Mouse (Mus musculus) kidney, adult 2 months (tissue): ENCODE data around the gene Naa30. TPM values are rescaled to one million over a fixed set of nuclear protein-coding genes. Genes with fewer than 3 reads are reported as not detected.

ENCODE experiments used
- DNase-seq: peaks from one replicate; pipeline ENCODE4 v3.0.0; 2021
- H3K27ac ChIP-seq: fragments of 200-500 bp; 2 replicates; pipeline ENCODE4 v1.5.1; 2012; ENCODE audit warnings: low read depth, low read length, control low read depth, inconsistent platforms; ENCODE audit not compliant: insufficient read depth
- H3K27me3 ChIP-seq: fragments of 200-500 bp; replicated peaks from 2 replicates; pipeline ENCODE4 v1.6.1; 2012; ENCODE audit warnings: mild to moderate bottlenecking, moderate library complexity, low read length, inconsistent platforms; ENCODE audit not compliant: control insufficient read depth, insufficient read depth
- H3K36me3 ChIP-seq: fragments of 200-500 bp; 2 replicates; pipeline ENCODE4 v1.6.1; 2012; ENCODE audit warnings: mild to moderate bottlenecking, moderate library complexity, low read length, inconsistent platforms; ENCODE audit not compliant: control insufficient read depth, insufficient read depth
- H3K4me1 ChIP-seq: fragments of 200-500 bp; 2 replicates; pipeline ENCODE4 v1.6.1; 2011; ENCODE audit warnings: low read length; ENCODE audit not compliant: control insufficient read depth, insufficient read depth
- H3K4me3 ChIP-seq: fragments of 200-500 bp; 2 replicates; pipeline ENCODE4 v1.5.1; 2011; ENCODE audit warnings: mild to moderate bottlenecking, low read depth, low read length, control low read depth; ENCODE audit not compliant: insufficient read depth
- CTCF ChIP-seq: fragments of 200-500 bp; conservative IDR thresholded peaks from 2 replicates; pipeline ENCODE4 v1.5.1; 2011; ENCODE audit warnings: low read depth, mild to moderate bottlenecking, control low read depth, low read length, moderate library complexity, mixed read lengths; ENCODE audit not compliant: insufficient read depth, insufficient read length
- POLR2A ChIP-seq: fragments of 200-500 bp; IDR thresholded peaks from one replicate; pipeline ENCODE4 v1.6.1; 2011; ENCODE audit warnings: low read depth, low read length, control low read depth
- WGBS: fragments of 180-500 bp; shearing (Covaris S2); methylation state at CpG from one replicate; pipeline ENCODE4 v1.1.7; 2018; 5-methylcytosine and 5-hydroxymethylcytosine counted together
- polyA plus RNA-seq: library from polyadenylated mRNA; depleted of rRNA; stranded (reverse); fragments of >200 nt; gene quantifications from 2 replicates; pipeline ENCODE4 v1.2.3, GENCODE M21; 2012

Naa30 gene
- polyA plus RNA-seq, 1 experiment = 8.8 TPM

- no peaks in the 10 kb centered on the region for H3K27me3 ChIP-seq
- no peaks in the 10 kb centered on the region for H3K4me1 ChIP-seq
- no peak for TF ChIP-seq POLR2A
- no peak for TF ChIP-seq CTCF
- H3K4me3 ChIP-seq = no peak overlapping the region
- 55% methylated on average over 5 of the region's 5 CpGs for WGBS
- no peak overlapping the region for H3K27ac ChIP-seq
- DNase-seq = no peak
- H3K36me3 ChIP-seq = no peaks in the 10 kb centered on the region
Measured at GRCm38 (mm10) chr14:49155572-49155971, 16.5 kb upstream of the Naa30 start.

- no peak overlapping the region for H3K4me3 ChIP-seq
- H3K36me3 ChIP-seq = no peaks in the 10 kb centered on the region
- DNase-seq = no peak
- no peaks in the 10 kb centered on the region for H3K27me3 ChIP-seq
- no peaks in the 10 kb centered on the region for H3K4me1 ChIP-seq
- TF ChIP-seq CTCF (no peak), POLR2A (no peak)
- H3K27ac ChIP-seq = no peak overlapping the region
- 78% methylated on average over 16 of the region's 16 CpGs for WGBS
Measured at GRCm38 (mm10) chr14:49158143-49158925, 13.7 kb upstream of the Naa30 start.

GRCm38 (mm10) chr14:49171286-49171685 lies 740 bp upstream of the Naa30 start:
- peaks cover 11% of the 10 kb centered on the region; the same call in 1 of the 2 replicates for H3K4me1 ChIP-seq
- no peak for TF ChIP-seq CTCF
- TF ChIP-seq POLR2A = no peak
- peak; percentile 47 for DNase-seq
- no peaks in the 10 kb centered on the region for H3K27me3 ChIP-seq
- 22% methylated on average over 8 of the region's 8 CpGs for WGBS
- peak overlapping the region; percentile 99 for H3K4me3 ChIP-seq
- H3K27ac ChIP-seq = peak overlapping the region; percentile 43
- H3K36me3 ChIP-seq = no peaks in the 10 kb centered on the region

- H3K27ac ChIP-seq = peak overlapping the region; percentile 56; the same call in 1 of the 2 replicates
- WGBS = 0% methylated on average over 46 of the region's 46 CpGs
- peak overlapping the region; percentile 99 for H3K4me3 ChIP-seq
- no peak for TF ChIP-seq CTCF
- no peak for TF ChIP-seq POLR2A
- H3K36me3 ChIP-seq = no peaks in the 10 kb centered on the region
- peaks cover 11% of the 10 kb centered on the region; the same call in 1 of the 2 replicates for H3K4me1 ChIP-seq
- no peaks in the 10 kb centered on the region for H3K27me3 ChIP-seq
- DNase-seq = peak; percentile 44
Measured at GRCm38 (mm10) chr14:49172582-49172988, 559 bp downstream of the Naa30 start.

- WGBS = 24% methylated on average over 16 of the region's 16 CpGs
- H3K27me3 ChIP-seq = no peaks in the 10 kb centered on the region
- peak overlapping the region; percentile 99 for H3K4me3 ChIP-seq
- no peak overlapping the region for H3K27ac ChIP-seq
- DNase-seq = peak; percentile 7
- H3K36me3 ChIP-seq = peaks cover 2% of the 10 kb centered on the region; the same call in 1 of the 2 replicates
- no peak for TF ChIP-seq POLR2A
- no peak for TF ChIP-seq CTCF
- peaks cover 11% of the 10 kb centered on the region; the same call in 1 of the 2 replicates for H3K4me1 ChIP-seq
Measured at GRCm38 (mm10) chr14:49173290-49174135, 1.5 kb downstream of the Naa30 start.

- H3K27ac ChIP-seq = no peak overlapping the region
- DNase-seq = no peak
- no peaks in the 10 kb centered on the region for H3K27me3 ChIP-seq
- peaks cover 3% of the 10 kb centered on the region; the same call in 1 of the 2 replicates for H3K36me3 ChIP-seq
- WGBS = 71% methylated on average over 3 of the region's 3 CpGs
- H3K4me3 ChIP-seq = no peak overlapping the region
- 0 out of 2 replicates have a peak, but pooled peaks cover under 1% of the 10 kb centered on the region for H3K4me1 ChIP-seq
- TF ChIP-seq CTCF = no peak
- TF ChIP-seq POLR2A = no peak
Measured at GRCm38 (mm10) chr14:49179736-49180135, 7.7 kb downstream of the Naa30 start.
